Mouse (Mus musculus) neural tube, embryonic 12.5 days (tissue): ENCODE measurements around the gene Tgtp1. TPM values are rescaled to one million over a fixed set of nuclear protein-coding genes. Genes with fewer than 3 reads are reported as not detected.
"Not testable (repeated sequence)": the region's sequence is repeated elsewhere in the genome, so short reads cannot be mapped to it uniquely, and the experiment has no call there.

ENCODE experiments used
- ATAC-seq: fragments of 200-750 bp; cut with Nextera tagmentation; 2 replicates; pipeline ENCODE4 v1.8.0; 2017; ENCODE audit warnings: low read depth, mild to moderate bottlenecking, moderate TSS enrichment, moderate library complexity; ENCODE audit not compliant: low FRiP score
- H3K27ac ChIP-seq: fragments of 300-500 bp; sonication (generic); 2 replicates; pipeline ENCODE4 v1.5.1; 2016
- H3K27me3 ChIP-seq: fragments of 300-500 bp; sonication (generic); replicated peaks from 2 replicates; pipeline ENCODE4 v1.6.1; 2016; ENCODE audit warnings: mild to moderate bottlenecking
- H3K36me3 ChIP-seq: fragments of 300-500 bp; sonication (generic); 2 replicates; pipeline ENCODE4 v1.6.1; 2016; ENCODE audit warnings: mild to moderate bottlenecking
- H3K4me1 ChIP-seq: fragments of 300-500 bp; sonication (generic); 2 replicates; pipeline ENCODE4 v1.6.1; 2016
- H3K4me2 ChIP-seq: fragments of 300-500 bp; sonication (generic); replicated peaks from 2 replicates; pipeline ENCODE4 v1.6.1; 2016; ENCODE audit warnings: mild to moderate bottlenecking
- H3K4me3 ChIP-seq: fragments of 300-500 bp; sonication (generic); 2 replicates; pipeline ENCODE4 v1.5.1; 2016
- H3K9ac ChIP-seq: fragments of 300-500 bp; sonication (generic); 2 replicates; pipeline ENCODE4 v1.6.1; 2016; ENCODE audit warnings: mild to moderate bottlenecking
- H3K9me3 ChIP-seq: fragments of 300-500 bp; sonication (generic); 2 replicates; pipeline ENCODE4 v1.6.1; 2016; ENCODE audit warnings: mild to moderate bottlenecking
- WGBS: fragments of 180-500 bp; shearing (Covaris S2); methylation state at CpG from one replicate; pipeline ENCODE4 v1.1.7; 2016; 5-methylcytosine and 5-hydroxymethylcytosine counted together
- polyA plus RNA-seq: library from polyadenylated mRNA; unstranded; fragments of >200 nt; fragmentation: Nextera tagmentation; extraction: Ambion mirVana; gene quantifications from 2 replicates; pipeline ENCODE4 v1.2.1, GENCODE M21; 2016

Gene Tgtp1
- polyA plus RNA-seq = not detected in 2 replicates

- H3K4me1 ChIP-seq, H3K9me3 ChIP-seq, ATAC-seq, H3K9ac ChIP-seq, H3K4me2 ChIP-seq, H3K36me3 ChIP-seq, H3K4me3 ChIP-seq, H3K27ac ChIP-seq, H3K27me3 ChIP-seq: not testable (repeated sequence)
- 71% methylated on average over 2 of the region's 2 CpGs for WGBS
Observed at GRCm38 (mm10) chr11:48994018-48994417, at the start of gene Tgtp1. Tgtp1 (minus strand) TSS chr11:48994172.

DNA sequence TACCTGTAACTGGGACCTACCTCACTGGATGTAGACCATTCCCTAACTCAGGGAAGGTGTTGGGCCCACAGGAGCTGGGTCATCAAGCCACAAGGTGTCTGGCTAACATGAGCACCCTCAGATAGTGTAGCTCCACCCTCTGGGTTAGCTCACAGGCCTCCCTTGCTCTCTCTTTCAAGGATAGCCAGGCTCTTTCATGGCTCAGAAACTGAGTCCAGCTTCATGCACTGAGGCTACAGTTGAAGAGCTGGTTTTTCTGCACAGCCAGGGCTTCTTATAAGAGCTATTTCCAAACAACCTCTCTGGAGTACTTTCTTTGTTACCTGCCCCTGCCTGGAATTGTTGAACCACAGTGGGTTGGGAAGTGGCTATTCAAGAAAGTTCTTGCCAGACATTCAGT, 18.1 kb upstream of the Tgtp1 start:
- H3K4me1 ChIP-seq, H3K9ac ChIP-seq, H3K36me3 ChIP-seq, H3K4me2 ChIP-seq, H3K4me3 ChIP-seq, H3K27me3 ChIP-seq, H3K27ac ChIP-seq, H3K9me3 ChIP-seq, ATAC-seq: not testable (repeated sequence)

DNA sequence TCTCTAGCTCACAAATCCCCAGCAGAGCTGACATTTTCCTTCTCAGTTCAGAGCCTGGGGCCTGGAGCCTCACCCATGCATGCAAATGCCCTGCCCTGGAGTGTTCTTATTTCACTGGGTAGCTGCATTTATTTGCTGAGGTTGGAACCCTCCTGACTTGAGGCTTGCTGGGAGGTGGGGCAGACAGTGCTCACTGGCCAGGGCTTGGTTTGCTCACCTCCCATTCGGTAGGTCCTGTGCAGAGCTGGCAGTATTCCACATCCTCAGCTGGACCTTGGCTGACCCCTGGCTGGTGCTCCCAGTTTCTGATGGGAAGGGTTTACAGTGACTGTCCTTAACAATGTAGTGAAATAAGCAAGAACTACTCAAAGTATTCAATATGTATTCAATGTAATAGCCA, 12.8 kb upstream of the Tgtp1 start:
- H3K4me1 ChIP-seq, H3K4me3 ChIP-seq, ATAC-seq, H3K27ac ChIP-seq, H3K4me2 ChIP-seq, H3K27me3 ChIP-seq, H3K9ac ChIP-seq, H3K36me3 ChIP-seq, H3K9me3 ChIP-seq: not testable (repeated sequence)
- 61% methylated on average over 1 of the region's 1 CpGs for WGBS

GRCm38 (mm10) chr11:49006317-49006716, 12.3 kb upstream of the Tgtp1 start:
- not testable (repeated sequence) for ATAC-seq, H3K36me3 ChIP-seq, H3K27ac ChIP-seq, H3K4me2 ChIP-seq, H3K9me3 ChIP-seq, H3K4me3 ChIP-seq, H3K9ac ChIP-seq, H3K4me1 ChIP-seq, H3K27me3 ChIP-seq
- WGBS = 83% methylated on average over 2 of the region's 2 CpGs

- H3K27me3 ChIP-seq, H3K9ac ChIP-seq, H3K9me3 ChIP-seq, H3K4me2 ChIP-seq, H3K4me1 ChIP-seq, H3K27ac ChIP-seq, H3K4me3 ChIP-seq, H3K36me3 ChIP-seq, ATAC-seq: not testable (repeated sequence)
- 85% methylated on average over 1 of the region's 1 CpGs for WGBS
Observed at GRCm38 (mm10) chr11:49000411-49000810, 6.4 kb upstream of the Tgtp1 start.

- WGBS = 44% methylated on average over 10 of the region's 10 CpGs
- H3K4me1 ChIP-seq, H3K27me3 ChIP-seq, H3K9me3 ChIP-seq, H3K36me3 ChIP-seq, ATAC-seq, H3K4me2 ChIP-seq, H3K27ac ChIP-seq, H3K9ac ChIP-seq, H3K4me3 ChIP-seq: not testable (repeated sequence)
Observed at GRCm38 (mm10) chr11:48993296-48993695, 676 bp downstream of the Tgtp1 start.

GRCm38 (mm10) chr11:48991740-48992520, 2.0 kb downstream of the Tgtp1 start, which contains the start of gene Gm12185:
Gm12185 (minus strand) TSS chr11:48992226.
- H3K4me3 ChIP-seq, H3K4me1 ChIP-seq, ATAC-seq, H3K9me3 ChIP-seq, H3K27me3 ChIP-seq, H3K36me3 ChIP-seq, H3K27ac ChIP-seq, H3K9ac ChIP-seq, H3K4me2 ChIP-seq: not testable (repeated sequence)
- 72% methylated on average over 4 of the region's 4 CpGs for WGBS

DNA sequence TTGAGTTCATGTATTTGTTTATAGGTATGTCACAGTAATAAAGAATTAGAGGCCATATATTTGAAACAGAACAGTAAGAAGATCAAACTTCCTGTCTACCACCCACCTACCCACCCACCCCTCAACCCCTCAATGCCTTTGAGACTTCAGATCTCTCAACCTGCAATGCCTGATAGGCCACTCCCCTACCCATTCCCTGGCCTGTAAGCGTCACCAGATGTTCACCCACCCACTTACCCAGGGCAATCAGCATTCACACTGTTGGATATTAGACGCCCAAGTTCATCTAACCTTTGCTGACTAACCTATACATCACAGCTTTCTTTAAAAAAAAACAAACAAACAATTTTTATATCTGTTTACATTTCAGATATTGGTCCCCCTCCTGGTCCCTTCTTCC, 4.0 kb downstream of the Tgtp1 start:
- H3K27ac ChIP-seq, H3K9me3 ChIP-seq, H3K4me2 ChIP-seq, ATAC-seq, H3K9ac ChIP-seq, H3K4me3 ChIP-seq, H3K27me3 ChIP-seq, H3K36me3 ChIP-seq, H3K4me1 ChIP-seq: not testable (repeated sequence)
- WGBS = 75% methylated on average over 2 of the region's 2 CpGs

- H3K27me3 ChIP-seq, H3K36me3 ChIP-seq, H3K9ac ChIP-seq, H3K4me1 ChIP-seq, H3K4me3 ChIP-seq, ATAC-seq, H3K4me2 ChIP-seq, H3K27ac ChIP-seq, H3K9me3 ChIP-seq: not testable (repeated sequence)
- 80% methylated on average over 2 of the region's 3 CpGs for WGBS
Observed at GRCm38 (mm10) chr11:48988219-48988618, 5.8 kb downstream of the Tgtp1 start.

DNA sequence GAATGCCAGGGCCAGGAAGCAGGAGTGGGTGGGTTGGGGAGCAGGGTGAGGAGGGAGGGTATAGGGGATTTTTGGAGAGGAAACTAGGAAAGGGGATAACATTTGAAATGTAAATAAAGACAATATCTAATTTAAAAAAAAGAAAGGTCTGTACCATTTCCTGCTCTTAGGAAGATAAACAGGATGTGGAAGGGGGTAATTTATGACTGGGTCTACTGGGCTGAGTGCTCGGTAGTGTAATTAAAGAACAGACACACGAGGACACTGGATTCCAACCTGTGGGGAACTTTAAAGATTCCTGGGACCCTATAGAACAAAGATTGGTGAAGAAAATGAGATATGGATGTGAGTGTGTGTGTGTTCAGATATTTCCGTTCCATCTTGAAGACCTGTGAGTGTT, 11.1 kb downstream of the Tgtp1 start:
- H3K27ac ChIP-seq, H3K4me3 ChIP-seq, ATAC-seq, H3K9me3 ChIP-seq, H3K4me2 ChIP-seq, H3K36me3 ChIP-seq, H3K9ac ChIP-seq, H3K4me1 ChIP-seq, H3K27me3 ChIP-seq: not testable (repeated sequence)
- WGBS = no CpG with 5 or more reads among the region's 3 CpGs

GRCm38 (mm10) chr11:48980052-48980451, 13.9 kb downstream of the Tgtp1 start:
- H3K36me3 ChIP-seq, H3K27ac ChIP-seq, H3K27me3 ChIP-seq, H3K9ac ChIP-seq, H3K4me3 ChIP-seq, ATAC-seq, H3K4me1 ChIP-seq, H3K4me2 ChIP-seq, H3K9me3 ChIP-seq: not testable (repeated sequence)
- WGBS = no CpG with 5 or more reads among the region's 5 CpGs

DNA sequence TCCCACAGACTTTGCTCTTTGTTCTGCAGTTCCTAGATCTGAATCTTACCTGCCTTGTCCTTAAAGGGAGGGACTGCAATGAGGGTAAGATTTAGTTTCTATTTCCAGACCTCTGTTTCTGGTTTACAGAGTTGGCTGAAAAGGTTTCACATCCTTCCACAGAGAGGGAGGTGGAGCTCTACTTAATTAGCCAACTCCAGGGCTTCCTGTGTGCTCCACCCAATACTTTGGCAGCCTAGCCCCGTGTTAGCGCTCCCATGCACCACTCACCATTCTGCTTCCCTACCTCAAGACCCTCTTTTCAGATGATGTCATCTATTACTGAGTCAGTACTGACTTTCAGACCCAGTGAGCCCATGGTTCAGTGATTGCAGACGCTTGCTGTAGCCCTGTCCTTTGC, 14.7 kb downstream of the Tgtp1 start, which contains the start of gene 9930111J21Rik1:
Gene 9930111J21Rik1 (minus strand): TSS at position 148 of the 400 bp plus-strand sequence.
- H3K9ac ChIP-seq, H3K4me2 ChIP-seq, H3K9me3 ChIP-seq, H3K27me3 ChIP-seq, H3K27ac ChIP-seq, H3K4me1 ChIP-seq, ATAC-seq, H3K36me3 ChIP-seq, H3K4me3 ChIP-seq: not testable (repeated sequence)
- WGBS = no CpG with 5 or more reads among the region's 3 CpGs

- WGBS = no CpG with 5 or more reads among the region's 1 CpGs
- H3K9ac ChIP-seq, H3K4me2 ChIP-seq, H3K4me1 ChIP-seq, ATAC-seq, H3K9me3 ChIP-seq, H3K27me3 ChIP-seq, H3K27ac ChIP-seq, H3K36me3 ChIP-seq, H3K4me3 ChIP-seq: not testable (repeated sequence)
Observed at GRCm38 (mm10) chr11:48978240-48978939, 15.6 kb downstream of the Tgtp1 start, which contains the start of gene Olfr56. Olfr56 (plus strand) TSS chr11:48978889.
